Mouse (Mus musculus): ENCODE results near the gene Fkbp11.

DNA sequence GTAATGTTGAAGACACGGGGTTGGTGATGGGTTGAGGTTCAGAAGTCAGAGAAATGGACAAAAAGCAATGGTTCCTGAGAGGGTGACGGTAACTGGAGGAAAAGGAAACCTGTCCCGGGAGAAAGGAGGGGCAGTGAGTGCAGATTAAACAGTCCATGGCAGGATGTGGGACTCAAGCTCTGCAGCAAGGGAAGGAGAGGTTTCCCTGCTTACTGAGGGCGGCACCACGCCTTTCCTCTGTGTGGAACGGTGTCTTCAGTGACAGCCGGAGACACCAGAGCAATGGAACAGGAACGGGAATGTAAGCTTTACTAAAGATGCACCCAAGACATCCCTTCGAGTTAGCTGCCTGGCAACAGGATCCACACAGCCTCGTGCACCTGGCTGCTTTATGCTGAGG lies 8.5 kb upstream of the Fkbp11 start:
- TF ChIP-seq POLR2A (IDR thresholded peaks at IDR 0.05; ENCODE audit: extremely low read depth, insufficient read depth, low read length) (no peak), CTCF (IDR thresholded peaks at IDR 0.05; ENCODE audit: extremely low read depth, insufficient read depth, low read length) (no peak)

Measured in cortical plate, adult 2 months (tissue).